Mouse (Mus musculus) bone marrow, adult 2 months (tissue): ENCODE data around the gene Adsl.
A peak's percentile ranks its signal among the peaks of the same experiment; 100 is the strongest.

Experiments
- CTCF ChIP-seq: fragments of 200-500 bp; IDR thresholded peaks from 2 replicates; pipeline ENCODE4 v1.5.1; 2011; ENCODE audit warnings: low read length, control low read depth; ENCODE audit not compliant: control insufficient read depth, insufficient read depth
- POLR2A ChIP-seq: fragments of 200-500 bp; IDR thresholded peaks from 2 replicates; pipeline ENCODE4 v1.6.1; 2011; ENCODE audit warnings: low read depth, mild to moderate bottlenecking, control low read depth, low read length, borderline replicate concordance; ENCODE audit not compliant: control insufficient read depth

GRCm38 (mm10) chr15:81008689-81009123 lies 60.4 kb downstream of the Adsl start:
- TF ChIP-seq CTCF (peak; percentile 70), POLR2A (no peak)
